Mouse (Mus musculus): Measurements from ENCODE around the gene Fbxw4.

GRCm38 (mm10) chr19:45587509-45588292, 72.4 kb downstream of the Fbxw4 start:
- no peak for TF ChIP-seq CTCF (IDR thresholded peaks at IDR 0.05; ENCODE audit: low read depth)
- no peak for TF ChIP-seq EP300 (IDR thresholded peaks at IDR 0.05; ENCODE audit: low read depth)
